Mouse (Mus musculus) mature B cell (primary cell): ENCODE data around the gene Cxcr5.

Source experiments
- in situ Hi-C: fragments of 300-500 bp; cut with MboI; formaldehyde crosslinking; loops from 2 replicates; pipeline ENCODE4 v1.14.3; 2019

Gene Cxcr5

GRCm38 (mm10) chr9:44509487-44510354 is 52.0 kb downstream of the Cxcr5 start:
- in situ Hi-C loops: no loop called here

- in situ Hi-C loops: no loop called here
Measured at GRCm38 (mm10) chr9:44508721-44509486, 52.8 kb downstream of the Cxcr5 start.

GRCm38 (mm10) chr9:44508124-44508619 is 53.5 kb downstream of the Cxcr5 start:
- in situ Hi-C loops: no loop called here

GRCm38 (mm10) chr9:44507345-44507744 is 54.3 kb downstream of the Cxcr5 start:
- in situ Hi-C loops: no loop called here

GRCm38 (mm10) chr9:44506566-44506965 is 55.1 kb downstream of the Cxcr5 start:
- in situ Hi-C loops: no loop called here

- in situ Hi-C loops: no loop called here
Measured at GRCm38 (mm10) chr9:44505824-44506467, 55.7 kb downstream of the Cxcr5 start.

GRCm38 (mm10) chr9:44504893-44505823 is 56.5 kb downstream of the Cxcr5 start:
- in situ Hi-C loops: loop anchor here (5.0 kb wide), 1 partner anchor 48 kb away; no protein-coding TSS in a partner anchor

- in situ Hi-C loops: loop anchor here (5.0 kb wide), 1 partner anchor 45 kb away; no protein-coding TSS in a partner anchor
Measured at GRCm38 (mm10) chr9:44502006-44502405, 59.7 kb downstream of the Cxcr5 start.

GRCm38 (mm10) chr9:44501206-44501879 is 60.3 kb downstream of the Cxcr5 start:
- in situ Hi-C loops: loop anchor here (5.0 kb wide), 1 partner anchor 44 kb away; no protein-coding TSS in a partner anchor

- in situ Hi-C loops: loop anchor here (5.0 kb wide), 1 partner anchor 43 kb away; no protein-coding TSS in a partner anchor
Measured at GRCm38 (mm10) chr9:44500638-44501175, 61.0 kb downstream of the Cxcr5 start.

- in situ Hi-C loops: loop anchor here (5.0 kb wide), 1 partner anchor 43 kb away; no protein-coding TSS in a partner anchor
Measured at GRCm38 (mm10) chr9:44500163-44500533, 61.5 kb downstream of the Cxcr5 start.

DNA sequence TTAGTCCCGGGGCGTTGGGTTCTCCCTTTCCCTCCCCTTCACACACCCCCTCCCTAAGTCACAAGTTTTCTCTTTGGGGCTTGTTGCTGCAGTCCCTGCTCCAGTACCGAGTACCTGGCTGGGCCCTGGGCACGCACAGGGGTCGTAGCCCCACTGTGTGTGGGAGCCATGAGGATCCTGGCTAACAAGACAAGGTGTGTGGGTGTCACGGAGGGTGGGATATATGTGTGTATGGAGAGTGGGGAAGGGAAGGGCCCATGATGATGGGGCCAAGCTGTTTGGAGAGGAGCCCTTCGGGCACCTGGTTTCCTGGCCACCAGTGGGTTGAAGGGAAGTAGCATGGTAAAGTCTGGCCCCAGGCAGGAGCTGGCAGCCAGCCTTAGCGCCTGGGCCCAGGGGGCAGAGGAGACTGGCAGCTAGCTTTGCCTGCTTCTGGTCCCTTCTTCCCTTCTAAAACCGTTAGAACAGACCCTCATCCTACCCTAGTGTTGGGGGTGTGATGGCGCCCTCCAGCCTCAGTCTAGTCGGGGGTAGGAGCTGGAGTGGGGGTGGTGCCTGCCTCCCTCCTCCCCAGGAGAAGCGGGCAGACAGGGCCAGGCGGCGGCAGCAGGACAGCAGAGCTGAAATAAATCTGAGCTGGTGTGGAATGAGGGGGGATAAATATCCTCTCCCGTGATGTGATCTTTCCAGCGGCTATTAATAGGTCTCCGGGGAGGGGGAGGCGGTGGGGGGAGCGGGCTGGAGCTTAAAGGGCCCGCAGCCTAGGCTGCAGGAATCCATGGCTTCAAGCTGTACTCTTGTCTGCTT is 62.1 kb downstream of the Cxcr5 start:
- in situ Hi-C loops: loop anchor here (5.0 kb wide), 1 partner anchor 42 kb away; no protein-coding TSS in a partner anchor

DNA sequence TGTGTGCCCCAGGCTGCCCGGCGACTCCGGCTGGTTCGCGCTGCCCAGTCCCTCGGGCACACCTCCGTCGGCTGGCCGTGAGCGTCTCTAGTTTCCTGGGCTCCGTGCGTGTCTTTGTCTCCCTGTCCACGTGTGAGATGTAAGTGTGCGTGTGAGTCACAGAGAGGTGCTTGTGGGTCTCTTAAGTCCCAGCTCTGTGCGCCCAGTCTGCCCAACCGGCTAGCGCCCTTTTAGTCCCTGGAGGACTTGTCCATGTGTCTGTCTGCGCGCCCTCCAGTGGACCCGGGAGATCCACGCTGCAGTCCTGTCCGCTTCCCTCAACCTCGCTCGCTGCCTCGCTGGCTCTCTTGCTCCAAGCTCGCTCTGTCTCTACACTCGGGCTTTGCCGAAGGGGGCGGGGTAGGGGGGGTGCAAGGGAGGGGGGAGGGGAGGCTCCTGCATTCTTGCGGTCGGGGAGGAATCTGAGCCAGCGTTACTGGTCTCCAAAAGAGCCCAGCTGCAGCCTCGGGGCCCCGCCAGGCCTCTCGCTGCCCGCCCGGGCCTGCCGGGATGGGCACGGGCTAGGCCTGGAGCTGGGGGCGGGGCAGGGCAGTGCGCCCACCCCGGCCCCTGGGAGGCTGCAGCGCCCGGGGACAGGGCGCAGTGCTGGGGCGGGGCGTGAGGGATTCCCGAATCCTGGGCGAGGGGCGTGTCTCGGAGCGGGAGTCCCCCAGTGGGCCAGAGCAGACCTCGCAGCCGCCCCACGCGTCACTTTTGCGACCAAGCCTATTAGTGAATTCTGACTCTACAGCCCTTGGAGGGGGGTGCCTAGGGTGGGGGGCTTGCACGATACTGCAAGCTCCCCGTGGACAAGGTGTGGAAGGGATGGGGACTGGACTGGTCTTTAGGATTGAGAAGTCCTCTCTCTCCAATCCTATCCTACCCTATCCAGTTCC is 63.0 kb downstream of the Cxcr5 start:
- in situ Hi-C loops: no loop called here

DNA sequence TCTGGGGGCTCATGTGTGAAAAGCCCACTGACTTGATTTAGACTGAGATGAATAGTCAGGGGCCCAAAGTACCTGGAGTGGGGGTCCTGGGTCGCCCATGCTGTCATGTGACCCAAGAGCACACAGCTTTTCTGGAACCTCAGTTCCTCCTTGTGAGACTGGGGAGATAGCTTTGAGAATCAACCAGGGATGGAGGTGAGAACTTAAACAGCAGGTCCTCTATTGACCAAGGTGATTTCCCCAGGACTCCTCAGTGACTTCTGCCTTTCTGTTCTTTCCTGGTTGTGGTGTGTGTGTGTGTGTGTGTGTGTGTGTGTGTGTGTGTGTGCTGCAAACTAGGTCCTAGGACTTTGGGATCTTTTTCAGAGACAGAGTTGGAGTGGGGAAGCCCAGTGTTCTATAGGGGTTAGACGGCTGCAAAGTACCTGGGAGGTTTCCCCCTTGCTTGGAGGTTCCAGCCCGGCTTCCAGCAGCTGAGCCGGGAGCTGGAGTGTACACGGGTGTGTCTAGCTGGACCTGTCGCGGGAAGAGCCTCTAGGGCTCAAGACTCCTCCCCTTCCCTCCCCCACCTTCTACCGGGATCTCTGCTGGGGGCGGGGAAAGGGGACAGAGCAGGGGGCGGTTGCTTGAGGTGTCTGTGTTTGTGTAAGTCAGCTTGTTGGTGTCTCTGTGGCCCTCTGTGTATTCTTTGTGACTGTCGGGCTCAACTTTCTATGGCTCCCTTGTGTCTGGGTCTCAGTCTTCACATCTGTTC is 63.9 kb downstream of the Cxcr5 start:
- in situ Hi-C loops: no loop called here

DNA sequence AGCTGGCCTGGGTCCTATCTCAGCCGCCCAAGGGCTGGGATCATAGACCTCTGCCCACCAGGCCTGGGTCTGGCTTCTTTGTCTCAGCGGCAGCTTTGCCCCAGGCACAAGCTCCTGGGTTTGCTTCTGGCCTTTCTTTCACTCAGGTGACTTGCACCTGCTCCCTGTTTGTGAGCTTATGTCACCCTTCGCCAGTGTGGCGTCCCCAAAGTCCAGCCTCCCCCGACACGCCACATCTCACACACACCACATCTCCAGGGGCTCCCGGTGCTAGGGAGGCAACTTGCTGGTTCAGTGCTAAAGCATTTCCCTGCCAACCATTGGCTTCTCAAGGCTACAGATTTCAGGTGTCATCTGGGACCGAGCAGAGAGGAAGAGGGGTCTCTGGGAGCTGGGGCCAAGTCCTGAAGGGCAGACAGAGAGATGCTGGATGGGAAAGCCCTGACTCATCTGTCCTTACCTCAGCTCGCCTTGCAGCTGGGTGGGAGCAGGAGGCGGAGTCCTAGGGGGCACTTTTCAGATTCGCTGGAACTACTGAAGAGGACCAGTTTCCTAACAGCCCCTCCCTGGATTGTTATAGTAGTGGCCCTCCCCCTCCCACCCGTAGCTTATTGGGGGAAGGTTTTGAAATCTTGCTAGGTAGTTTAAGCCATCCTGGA is 64.7 kb downstream of the Cxcr5 start:
- in situ Hi-C loops: no loop called here

DNA sequence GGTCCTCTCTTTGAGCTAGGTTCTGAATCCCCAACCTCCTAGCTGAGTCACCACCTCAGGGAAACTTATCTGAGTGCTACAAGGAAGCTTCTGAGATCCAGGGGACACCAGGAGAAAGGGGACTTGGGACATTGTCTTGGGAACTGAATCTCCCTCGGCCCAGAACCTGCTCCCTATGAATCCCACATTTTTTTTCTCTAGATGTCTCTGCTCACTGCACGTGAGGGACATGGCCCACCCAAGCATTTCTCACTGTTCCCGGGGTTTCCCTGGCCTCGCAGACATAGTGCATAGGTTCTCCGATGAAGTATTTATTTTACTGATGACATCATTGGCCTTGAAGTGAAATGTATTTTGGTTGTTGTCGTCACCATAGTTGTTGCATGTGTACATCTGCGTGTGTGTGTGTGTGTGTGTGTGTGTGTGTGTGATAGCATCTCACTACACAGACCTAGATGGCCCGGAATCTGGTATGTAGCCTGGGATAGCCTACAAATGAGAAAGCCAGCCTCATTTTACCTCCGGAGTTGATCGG is 65.8 kb downstream of the Cxcr5 start:
- in situ Hi-C loops: no loop called here
